Mouse (Mus musculus) heart, postnatal 0 days (tissue): ENCODE data around the gene Nrm. TPM values are rescaled to one million over a fixed set of nuclear protein-coding genes. Genes with fewer than 3 reads are reported as not detected.

Experiments used
- ATAC-seq: fragments of 200-750 bp; cut with Nextera tagmentation; 2 replicates; pipeline ENCODE4 v1.8.0; 2017; ENCODE audit warnings: low read depth, moderate number of reproducible peaks, moderate library complexity; ENCODE audit not compliant: insufficient read depth
- DNase-seq: peaks from one replicate; pipeline ENCODE4 v3.0.0-alpha.2; 2016; ENCODE audit warnings: low spot score
- H3K27ac ChIP-seq: fragments of 300-500 bp; sonication (generic); 2 replicates; pipeline ENCODE4 v1.5.1; 2014; ENCODE audit warnings: low read depth, mild to moderate bottlenecking
- H3K27me3 ChIP-seq: fragments of 300-500 bp; sonication (generic); 2 replicates; pipeline ENCODE4 v1.6.1; 2014; ENCODE audit warnings: low read length, mixed read lengths; ENCODE audit not compliant: control insufficient read depth, insufficient read depth
- H3K36me3 ChIP-seq: fragments of 300-500 bp; sonication (generic); replicated peaks from 2 replicates; pipeline ENCODE4 v1.6.1; 2014; ENCODE audit warnings: low read length, mixed read lengths; ENCODE audit not compliant: control insufficient read depth, insufficient read depth
- H3K4me1 ChIP-seq: fragments of 300-500 bp; sonication (generic); 2 replicates; pipeline ENCODE4 v1.6.1; 2014; ENCODE audit warnings: antibody characterized with exemption; ENCODE audit not compliant: control insufficient read depth, insufficient read depth
- H3K4me2 ChIP-seq: fragments of 300-500 bp; sonication (generic); 2 replicates; pipeline ENCODE4 v1.6.1; 2014; ENCODE audit warnings: low read depth, mild to moderate bottlenecking, low read length, moderate library complexity
- H3K4me3 ChIP-seq: fragments of 300-500 bp; sonication (generic); 2 replicates; pipeline ENCODE4 v1.5.1; 2014; ENCODE audit warnings: low read depth, low read length
- H3K9ac ChIP-seq: fragments of 300-500 bp; sonication (generic); replicated peaks from 2 replicates; pipeline ENCODE4 v1.6.1; 2014; ENCODE audit warnings: low read depth, low read length, mixed read lengths
- H3K9me3 ChIP-seq: fragments of 300-500 bp; sonication (generic); replicated peaks from 2 replicates; pipeline ENCODE4 v1.6.1; 2016; ENCODE audit warnings: low read length; ENCODE audit not compliant: control insufficient read depth
- CTCF ChIP-seq: IDR thresholded peaks from 2 replicates; pipeline ENCODE4 v1.5.1; 2016; ENCODE audit warnings: antibody characterized with exemption, control low read depth, low read depth
- EP300 ChIP-seq: IDR thresholded peaks from 2 replicates; pipeline ENCODE4 v1.6.1; 2016; ENCODE audit warnings: antibody characterized with exemption, low read depth
- WGBS: fragments of 180-500 bp; shearing (Covaris S2); extraction: QIAGEN DNeasy Blood & Tissue Kit; methylation state at CpG from one replicate; pipeline ENCODE4 v1.1.7; 2014; 5-methylcytosine and 5-hydroxymethylcytosine counted together
- polyA plus RNA-seq: library from polyadenylated mRNA; unstranded; fragments of >200 nt; fragmentation: Nextera tagmentation; extraction: Ambion mirVana; gene quantifications from 2 replicates; pipeline ENCODE4 v1.2.1, GENCODE M21; 2015
- total RNA-seq: library from RNA; depleted of rRNA; stranded (reverse); fragments of >200 nt; gene quantifications from 2 replicates; pipeline ENCODE4 v1.2.3, GENCODE M21; 2014; ENCODE audit warnings: low replicate concordance

The Nrm gene
- total and polyA plus RNA-seq, 2 experiments from 2014 or later, result 16.1 to 18.0 TPM

DNA sequence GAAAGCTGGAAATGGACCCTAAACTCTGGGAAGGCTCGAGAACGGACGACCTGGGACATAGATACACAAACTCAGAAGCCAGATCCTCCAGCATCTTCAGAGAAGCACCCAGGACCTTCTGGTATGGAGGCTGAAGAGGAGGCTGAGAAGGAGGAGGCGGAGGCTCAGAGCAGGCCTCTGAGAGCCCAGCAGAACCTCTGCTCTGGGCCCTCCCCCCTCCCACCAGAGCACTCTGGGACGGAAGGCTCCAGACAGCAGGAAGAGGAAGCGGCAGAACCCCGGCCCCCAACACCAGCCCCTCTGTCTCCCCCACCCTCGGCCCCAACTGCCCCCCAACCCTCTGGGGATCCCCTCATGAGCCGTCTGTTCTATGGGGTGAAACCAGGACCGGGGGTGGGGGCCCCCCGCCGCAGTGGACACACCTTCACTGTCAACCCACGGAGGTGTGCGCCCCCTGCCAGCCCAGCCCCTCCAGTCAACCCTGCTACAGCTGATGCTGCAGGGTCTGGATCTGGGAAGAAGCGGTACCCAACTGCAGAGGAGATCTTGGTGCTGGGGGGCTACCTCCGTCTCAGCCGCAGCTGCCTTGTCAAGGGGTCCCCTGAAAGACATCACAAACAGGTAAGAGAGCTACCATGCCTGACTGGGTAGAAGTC lies 7.2 kb downstream of the Nrm start:
- Histone ChIP-seq H3K4me1 (peaks cover 14% of the 10 kb centered on the region), H3K36me3 (0 out of 2 replicates have a peak, but pooled peaks cover 5% of the 10 kb centered on the region), H3K27ac (peak overlapping the region; percentile 96), H3K27me3 (no peaks in the 10 kb centered on the region), H3K9ac (peak overlapping the region; percentile 77), H3K4me2 (peak overlapping the region; percentile 86), H3K4me3 (peak overlapping the region; percentile 66), H3K9me3 (no peaks in the 10 kb centered on the region)
- TF ChIP-seq CTCF (no peak), EP300 (no peak)
- WGBS, result 27% methylated on average over 15 of the region's 17 CpGs
- no peak for ATAC-seq
- peak; percentile 36 for DNase-seq

DNA sequence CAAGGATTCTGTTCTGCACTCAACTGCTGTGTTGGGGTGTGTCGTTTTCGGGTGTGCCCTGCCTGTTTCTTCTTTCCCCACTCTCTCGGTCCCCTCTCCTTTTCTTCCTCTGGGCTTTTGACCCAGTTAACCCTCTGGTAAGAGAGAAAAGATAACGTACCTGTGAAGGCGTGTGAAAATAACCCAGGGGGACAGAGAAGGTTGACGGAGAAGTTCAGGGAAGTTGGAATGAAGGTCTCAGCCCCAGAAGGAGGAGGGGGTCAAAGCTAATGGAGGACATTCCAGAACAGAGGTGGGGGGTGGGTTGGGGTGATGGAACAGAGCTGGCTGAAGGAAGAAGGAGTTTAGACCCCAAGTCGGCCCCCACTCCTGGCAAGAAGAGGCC lies 7.8 kb downstream of the Nrm start:
- Histone ChIP-seq H3K27ac (peak overlapping the region; percentile 96), H3K4me2 (peak overlapping the region; percentile 86), H3K9me3 (no peaks in the 10 kb centered on the region), H3K9ac (peak overlapping the region; percentile 77), H3K27me3 (no peaks in the 10 kb centered on the region), H3K4me3 (peak overlapping the region; percentile 66), H3K36me3 (0 out of 2 replicates have a peak, but pooled peaks cover 5% of the 10 kb centered on the region), H3K4me1 (peaks cover 14% of the 10 kb centered on the region)
- TF ChIP-seq EP300, result no peak
- TF ChIP-seq CTCF, result no peak
- DNase-seq (no peak), ATAC-seq (no peak)
- under 1% methylated on average over 7 of the region's 7 CpGs for WGBS

GRCm38 (mm10) chr17:35869346-35870067 lies 8.4 kb downstream of the Nrm start:
- Histone ChIP-seq H3K9me3 (no peaks in the 10 kb centered on the region), H3K4me2 (peak overlapping the region; percentile 86), H3K36me3 (peaks cover 10% of the 10 kb centered on the region; the same call in 1 of the 2 replicates), H3K27ac (peak overlapping the region; percentile 96), H3K4me3 (peak overlapping the region; percentile 66), H3K4me1 (peaks cover 14% of the 10 kb centered on the region), H3K9ac (peak overlapping the region; percentile 77), H3K27me3 (no peaks in the 10 kb centered on the region)
- DNase-seq (peak; percentile 44), ATAC-seq (no peak)
- no peak for TF ChIP-seq CTCF
- TF ChIP-seq EP300, result no peak
- WGBS, result 10% methylated on average over 7 of the region's 7 CpGs

GRCm38 (mm10) chr17:35870151-35870883 lies 9.2 kb downstream of the Nrm start:
- DNase-seq, result peak; percentile 65
- peak; percentile 40 for ATAC-seq
- TF ChIP-seq EP300, result no peak
- TF ChIP-seq CTCF, result no peak
- H3K4me2 ChIP-seq, result peak overlapping the region; percentile 86
- H3K4me1 ChIP-seq, result peaks cover 14% of the 10 kb centered on the region
- H3K27me3 ChIP-seq, result no peaks in the 10 kb centered on the region
- peaks cover 18% of the 10 kb centered on the region for H3K36me3 ChIP-seq
- H3K4me3 ChIP-seq, result peak overlapping the region; percentile 66
- H3K27ac ChIP-seq, result peak overlapping the region; percentile 96
- no peaks in the 10 kb centered on the region for H3K9me3 ChIP-seq
- peak overlapping the region; percentile 77; the same call in 1 of the 2 replicates for H3K9ac ChIP-seq
- WGBS, result 31% methylated on average over 9 of the region's 9 CpGs

GRCm38 (mm10) chr17:35870884-35871696 lies 10.0 kb downstream of the Nrm start:
- TF ChIP-seq EP300, result no peak
- peak; percentile 57 for TF ChIP-seq CTCF
- no peaks in the 10 kb centered on the region for H3K9me3 ChIP-seq
- peak overlapping the region; percentile 66 for H3K4me3 ChIP-seq
- H3K4me1 ChIP-seq, result peaks cover 14% of the 10 kb centered on the region
- H3K27ac ChIP-seq, result peak overlapping the region; percentile 96
- 44% methylated on average over 8 of the region's 8 CpGs for WGBS
- H3K9ac ChIP-seq, result peak overlapping the region; percentile 77; the same call in 1 of the 2 replicates
- DNase-seq (no peak), ATAC-seq (no peak)
- H3K27me3 ChIP-seq, result no peaks in the 10 kb centered on the region
- peak overlapping the region; percentile 86 for H3K4me2 ChIP-seq
- H3K36me3 ChIP-seq, result peaks cover 24% of the 10 kb centered on the region
